Mouse (Mus musculus): Measurements from ENCODE around the gene Zfp598. TPM values are rescaled to one million over a fixed set of nuclear protein-coding genes. Genes with fewer than 3 reads are reported as not detected.
"Not testable (repeated sequence)": the region's sequence is repeated elsewhere in the genome, so short reads cannot be mapped to it uniquely, and the experiment has no call there.

Gene Zfp598
- polyA plus RNA-seq, 1 experiment from 2014 or later, result 23.0 TPM

GRCm38 (mm10) chr17:24649581-24650069, 19.9 kb upstream of the Zfp598 start:
- Histone ChIP-seq H3K27me3 (peaks cover 44% of the 10 kb centered on the region), H3K27ac (peak overlapping the region; percentile 72)
- whole genome bisulfite sequencing, result 1% methylated on average over 35 of the region's 35 CpGs

GRCm38 (mm10) chr17:24650070-24650616, 19.3 kb upstream of the Zfp598 start, which contains the start of gene Slc9a3r2:
Slc9a3r2 (minus strand) TSS chr17:24650327.
- peak; percentile 58; the same call in 1 of the 2 replicates for ATAC-seq (ENCODE audit: low FRiP score)
- Histone ChIP-seq H3K4me1 (peaks cover 15% of the 10 kb centered on the region), H3K9ac (peak within 1 kb of the TSS; percentile 84), H3K27ac (peak within 1 kb of the TSS; percentile 72), H3K9me3 (replicated peaks) (no peaks in the 10 kb centered on the region), H3K4me3 (peak within 1 kb of the TSS; percentile 66), H3K4me2 (replicated peaks) (peak within 1 kb of the TSS; percentile 97), H3K36me3 (no peaks in the 10 kb centered on the region), H3K27me3 (peaks cover 44% of the 10 kb centered on the region)
- under 1% methylated on average over 37 of the region's 41 CpGs for WGBS

More at GRCm38 (mm10) chr17:24649581-24650069, 19.9 kb upstream of the Zfp598 start:
- Histone ChIP-seq H3K4me2 (replicated peaks) (peak overlapping the region; percentile 97), H3K9me3 (replicated peaks) (no peaks in the 10 kb centered on the region), H3K4me3 (peak overlapping the region; percentile 66), H3K9ac (peak overlapping the region; percentile 84), H3K4me1 (peaks cover 21% of the 10 kb centered on the region), H3K36me3 (no peaks in the 10 kb centered on the region)
- peak; percentile 43; the same call in 1 of the 2 replicates for ATAC-seq (ENCODE audit: low FRiP score)

- no peak overlapping the region for H3K27ac ChIP-seq
- peaks cover 44% of the 10 kb centered on the region for H3K27me3 ChIP-seq
- H3K4me1 ChIP-seq, result peaks cover 14% of the 10 kb centered on the region
- no peak for ATAC-seq (ENCODE audit: low FRiP score)
- H3K9me3 ChIP-seq (replicated peaks), result no peaks in the 10 kb centered on the region
- no peak overlapping the region for H3K9ac ChIP-seq
- H3K36me3 ChIP-seq, result no peaks in the 10 kb centered on the region
- 0 out of 2 replicates have a peak overlapping the region, but pooled peaks have one; percentile 66 for H3K4me3 ChIP-seq
- 81% methylated on average over 4 of the region's 4 CpGs for WGBS
- 0 out of 2 replicates have a peak overlapping the region, but pooled peaks have one; percentile 97 for H3K4me2 ChIP-seq (replicated peaks)
Observed at GRCm38 (mm10) chr17:24650766-24651165, 18.7 kb upstream of the Zfp598 start.

- H3K27ac ChIP-seq, result no peak overlapping the region
- H3K36me3 ChIP-seq, result no peaks in the 10 kb centered on the region
- peaks cover 14% of the 10 kb centered on the region for H3K4me1 ChIP-seq
- no peak for ATAC-seq (ENCODE audit: low FRiP score)
- H3K4me2 ChIP-seq (replicated peaks), result no peak overlapping the region
- no peak overlapping the region for H3K9ac ChIP-seq
- WGBS, result 71% methylated on average over 3 of the region's 3 CpGs
- H3K9me3 ChIP-seq (replicated peaks), result no peaks in the 10 kb centered on the region
- H3K4me3 ChIP-seq, result no peak overlapping the region
- peaks cover 54% of the 10 kb centered on the region for H3K27me3 ChIP-seq
Observed at GRCm38 (mm10) chr17:24651835-24652234, 17.7 kb upstream of the Zfp598 start.

- peaks cover 63% of the 10 kb centered on the region for H3K27me3 ChIP-seq
- peak overlapping the region; percentile 46 for H3K4me2 ChIP-seq (replicated peaks)
- ATAC-seq (ENCODE audit: low FRiP score), result no peak
- no peak overlapping the region for H3K9ac ChIP-seq
- no peak overlapping the region for H3K27ac ChIP-seq
- no peaks in the 10 kb centered on the region for H3K36me3 ChIP-seq
- H3K9me3 ChIP-seq (replicated peaks), result no peaks in the 10 kb centered on the region
- 6% methylated on average over 16 of the region's 19 CpGs for WGBS
- peaks cover 23% of the 10 kb centered on the region for H3K4me1 ChIP-seq
- peak overlapping the region; percentile 14; the same call in 1 of the 2 replicates for H3K4me3 ChIP-seq
Observed at GRCm38 (mm10) chr17:24653967-24654710, 15.3 kb upstream of the Zfp598 start.

GRCm38 (mm10) chr17:24654969-24655368, 14.5 kb upstream of the Zfp598 start:
- Histone ChIP-seq H3K9ac (no peak overlapping the region), H3K27me3 (peaks cover 63% of the 10 kb centered on the region), H3K36me3 (no peaks in the 10 kb centered on the region), H3K4me2 (replicated peaks) (no peak overlapping the region), H3K27ac (no peak overlapping the region), H3K4me3 (no peak overlapping the region), H3K9me3 (replicated peaks) (no peaks in the 10 kb centered on the region), H3K4me1 (peaks cover 15% of the 10 kb centered on the region)
- 77% methylated on average over 4 of the region's 4 CpGs for WGBS
- ATAC-seq (ENCODE audit: low FRiP score), result no peak

- no peak for ATAC-seq (ENCODE audit: low FRiP score)
- Histone ChIP-seq H3K9me3 (replicated peaks) (no peaks in the 10 kb centered on the region), H3K4me2 (replicated peaks) (peak within 1 kb of the TSS; percentile 67), H3K27me3 (peaks cover 58% of the 10 kb centered on the region), H3K27ac (no peak within 1 kb of the TSS), H3K36me3 (no peaks in the 10 kb centered on the region), H3K9ac (peak within 1 kb of the TSS; percentile 53), H3K4me1 (peaks cover 9% of the 10 kb centered on the region), H3K4me3 (peak within 1 kb of the TSS; percentile 37)
- WGBS, result 2% methylated on average over 47 of the region's 47 CpGs
Observed at GRCm38 (mm10) chr17:24658017-24658758, 11.3 kb upstream of the Zfp598 start, which contains the start of gene Npw. Npw (minus strand) TSS chr17:24658457.

GRCm38 (mm10) chr17:24667011-24667410, 2.5 kb upstream of the Zfp598 start:
- not testable (repeated sequence) for H3K4me3 ChIP-seq; H3K36me3 ChIP-seq; ATAC-seq (ENCODE audit: low FRiP score); H3K9ac ChIP-seq; H3K4me2 ChIP-seq (replicated peaks); H3K9me3 ChIP-seq (replicated peaks); H3K27ac ChIP-seq; H3K27me3 ChIP-seq
- 70% methylated on average over 7 of the region's 7 CpGs for WGBS
- H3K4me1 ChIP-seq, result peaks cover 25% of the 10 kb centered on the region

- H3K4me2 ChIP-seq (replicated peaks), result no peak overlapping the region
- no peaks in the 10 kb centered on the region for H3K36me3 ChIP-seq
- WGBS, result 33% methylated on average over 6 of the region's 6 CpGs
- no peak for ATAC-seq (ENCODE audit: low FRiP score)
- H3K4me3 ChIP-seq, result no peak overlapping the region
- no peak overlapping the region for H3K9ac ChIP-seq
- no peaks in the 10 kb centered on the region for H3K9me3 ChIP-seq (replicated peaks)
- peaks cover 29% of the 10 kb centered on the region for H3K4me1 ChIP-seq
- H3K27ac ChIP-seq, result no peak overlapping the region
- H3K27me3 ChIP-seq, result no peaks in the 10 kb centered on the region
Observed at GRCm38 (mm10) chr17:24667416-24667815, 2.1 kb upstream of the Zfp598 start.

GRCm38 (mm10) chr17:24669214-24669544, 308 bp upstream of the Zfp598 start:
- ATAC-seq (ENCODE audit: low FRiP score), result peak; percentile 39
- WGBS, result 11% methylated on average over 15 of the region's 15 CpGs

GRCm38 (mm10) chr17:24670246-24670844, 858 bp downstream of the Zfp598 start:
- no peak for ATAC-seq (ENCODE audit: low FRiP score)

More at GRCm38 (mm10) chr17:24669214-24669544, 308 bp upstream of the Zfp598 start:
- H3K9ac ChIP-seq, result peak overlapping the region; percentile 98
- peak overlapping the region; percentile 88 for H3K27ac ChIP-seq
- peak overlapping the region; percentile 71 for H3K4me2 ChIP-seq (replicated peaks)
- H3K27me3 ChIP-seq; H3K9me3 ChIP-seq (replicated peaks); H3K36me3 ChIP-seq: not testable (repeated sequence)
- H3K4me3 ChIP-seq, result peak overlapping the region; percentile 98
- H3K4me1 ChIP-seq, result peaks cover 29% of the 10 kb centered on the region

More at GRCm38 (mm10) chr17:24670246-24670844, 858 bp downstream of the Zfp598 start:
- Histone ChIP-seq H3K9me3 (replicated peaks) (no peaks in the 10 kb centered on the region), H3K27ac (peak overlapping the region; percentile 88), H3K4me2 (replicated peaks) (peak overlapping the region; percentile 71), H3K9ac (peak overlapping the region; percentile 98), H3K4me3 (peak overlapping the region; percentile 98), H3K4me1 (peaks cover 29% of the 10 kb centered on the region), H3K27me3 (no peaks in the 10 kb centered on the region), H3K36me3 (no peaks in the 10 kb centered on the region)
- WGBS, result 12% methylated on average over 8 of the region's 8 CpGs

Measured in hindbrain, embryonic 12.5 days (tissue).